Mouse (Mus musculus) c-Kit-negative CD71-positive TER-119-positive erythroid progenitor cells, embryonic 14.5 days (primary cell): Measurements from ENCODE around the gene Ms4a6d.
"Not testable (repeated sequence)": the region's sequence is repeated elsewhere in the genome, so short reads cannot be mapped to it uniquely, and the experiment has no call there.

Source experiments
- DNase-seq: peaks from one replicate; pipeline ENCODE4 v3.0.0-alpha.2; 2013; ENCODE audit warnings: low read depth, low spot score

Gene Ms4a6d

DNA sequence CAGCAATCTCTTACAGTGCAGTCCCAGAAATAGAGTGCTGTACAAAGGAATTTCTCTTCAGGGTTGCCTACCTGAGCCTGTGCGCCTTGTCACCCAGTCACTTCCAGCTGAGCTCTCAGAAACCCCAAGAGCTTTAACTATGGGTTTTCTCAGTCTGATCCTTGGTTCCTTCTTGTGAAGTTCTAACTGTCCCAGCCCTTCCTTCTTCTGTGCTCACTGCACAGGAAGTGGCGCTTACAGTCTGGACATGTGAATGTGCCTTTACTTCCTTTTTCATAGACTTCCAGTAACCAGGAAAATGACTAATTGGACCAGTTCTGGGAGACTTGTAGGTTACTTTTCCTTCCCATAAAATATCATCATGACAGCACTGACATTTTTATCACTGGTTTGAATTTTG lies at the start of gene Ms4a6d:
Ms4a6d (minus strand) TSS at position 247 of the 400 bp plus-strand sequence.
- DNase-seq: no peak

DNA sequence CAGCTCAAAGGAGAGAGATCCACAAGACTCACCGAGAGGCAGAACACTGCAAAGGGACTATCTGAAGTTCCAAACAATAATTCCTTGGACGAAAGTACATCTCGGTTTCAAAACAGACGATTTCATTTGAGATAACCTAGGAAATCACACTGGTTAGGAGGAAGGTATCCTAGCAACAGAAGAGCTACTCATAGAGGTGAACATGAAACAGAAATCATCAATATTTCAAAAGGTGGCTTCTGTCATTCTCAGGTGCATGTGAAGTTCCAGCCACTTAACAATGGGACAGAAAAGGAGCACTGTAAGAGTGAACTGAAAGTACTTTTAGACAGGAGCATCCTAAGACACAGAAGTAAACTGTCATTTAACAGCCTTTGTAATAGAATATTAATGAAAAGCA lies 44.9 kb upstream of the Ms4a6d start:
- DNase-seq: no peak

DNA sequence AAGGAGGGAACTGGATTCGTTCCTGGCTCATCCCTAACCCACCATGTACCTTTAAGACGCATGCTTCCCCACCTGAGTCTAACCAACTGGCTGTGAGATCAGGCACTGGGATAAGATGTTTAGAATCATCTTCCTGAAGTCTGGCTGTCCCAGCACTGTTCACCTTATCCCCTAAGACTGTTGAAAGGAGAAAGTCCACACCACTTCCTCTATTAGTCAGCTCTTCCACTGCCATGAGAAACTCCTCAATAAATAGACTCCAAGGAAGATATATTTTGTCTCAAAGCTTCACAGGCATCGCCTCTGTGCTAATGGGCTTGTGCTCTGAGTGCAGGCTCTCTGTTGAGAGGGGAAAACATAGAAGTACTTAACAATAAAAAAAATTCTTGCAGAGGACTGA lies 41.5 kb upstream of the Ms4a6d start:
- no peak for DNase-seq

DNA sequence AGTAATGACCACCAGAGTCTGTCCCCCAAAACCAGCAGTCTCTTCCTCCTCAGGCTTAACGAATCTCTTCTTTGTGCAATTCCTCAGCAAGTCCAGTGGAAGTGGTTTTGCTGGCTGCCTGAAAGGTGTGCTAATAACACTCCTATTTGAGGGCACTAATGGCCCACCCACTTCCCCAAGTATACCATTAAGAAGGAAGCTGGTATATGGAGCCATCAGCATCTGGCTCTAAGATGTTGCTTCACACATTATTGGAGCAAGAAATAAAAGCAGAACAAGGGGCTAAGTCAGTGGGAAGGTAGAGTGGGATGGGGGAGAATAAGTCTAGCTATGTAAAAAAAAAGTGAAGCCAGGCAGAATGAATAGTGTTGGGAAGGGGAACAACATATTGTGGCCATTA lies 36.1 kb upstream of the Ms4a6d start, which contains the start of gene Ms4a3:
Ms4a3 (minus strand) TSS at position 120 of the 400 bp plus-strand sequence.
- DNase-seq: no peak

DNA sequence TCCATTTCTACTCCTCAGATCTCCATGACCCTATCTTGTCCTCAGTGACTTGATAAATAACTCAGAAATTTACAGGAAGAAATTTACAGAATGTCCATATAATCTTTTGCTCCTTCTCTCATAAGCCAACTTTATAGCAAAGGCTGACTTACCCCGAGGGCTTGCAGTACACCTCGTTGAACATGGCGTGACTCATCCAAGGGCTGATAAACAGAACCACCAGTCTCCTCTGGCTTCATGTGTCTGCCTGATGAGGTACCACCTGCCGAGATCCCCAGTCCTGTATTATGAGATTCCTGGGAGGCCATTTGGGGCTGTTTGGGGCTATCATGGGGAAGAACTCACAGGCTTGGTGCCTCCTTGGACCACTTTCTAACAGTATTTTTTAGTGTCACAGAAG lies 34.4 kb upstream of the Ms4a6d start:
- DNase-seq: no peak

DNA sequence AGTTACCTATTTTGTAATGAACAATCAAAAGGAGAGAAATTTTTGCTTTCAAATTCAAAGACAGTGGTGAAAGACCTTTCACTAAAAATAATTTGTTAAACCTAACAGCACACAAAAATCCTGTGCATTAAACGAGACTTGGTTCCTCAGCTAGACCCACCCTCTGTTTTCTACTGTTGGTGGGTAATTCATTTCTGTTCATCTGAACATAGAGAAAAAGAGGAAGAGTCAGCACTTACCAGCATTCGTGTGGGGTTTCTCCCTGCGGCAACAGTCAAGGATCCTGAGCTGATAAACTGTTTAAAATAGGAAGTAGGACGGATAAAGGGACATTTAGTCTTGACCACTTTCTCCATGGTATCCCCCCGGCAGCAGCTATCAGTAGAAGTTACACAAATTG lies 30.9 kb upstream of the Ms4a6d start:
- DNase-seq: no peak

DNA sequence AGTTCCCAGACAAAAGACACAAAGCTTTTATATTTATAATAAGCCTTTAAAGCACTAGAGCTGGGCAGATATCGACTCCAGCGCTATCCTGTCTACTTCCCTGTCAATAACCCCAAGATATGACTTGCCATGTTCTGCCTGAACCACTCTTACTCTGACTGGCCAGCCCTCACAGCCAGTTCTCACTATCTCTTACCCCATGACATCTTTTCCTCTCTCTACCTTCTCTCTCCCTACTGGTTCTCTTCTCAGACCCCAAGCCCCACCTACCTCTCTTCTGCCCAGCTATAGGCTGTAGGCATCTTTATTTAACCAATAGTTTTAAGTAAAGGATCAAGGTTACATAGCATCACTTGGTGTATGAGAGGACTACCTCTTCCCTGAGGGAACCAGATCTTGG lies 29.7 kb upstream of the Ms4a6d start:
- no peak for DNase-seq

DNA sequence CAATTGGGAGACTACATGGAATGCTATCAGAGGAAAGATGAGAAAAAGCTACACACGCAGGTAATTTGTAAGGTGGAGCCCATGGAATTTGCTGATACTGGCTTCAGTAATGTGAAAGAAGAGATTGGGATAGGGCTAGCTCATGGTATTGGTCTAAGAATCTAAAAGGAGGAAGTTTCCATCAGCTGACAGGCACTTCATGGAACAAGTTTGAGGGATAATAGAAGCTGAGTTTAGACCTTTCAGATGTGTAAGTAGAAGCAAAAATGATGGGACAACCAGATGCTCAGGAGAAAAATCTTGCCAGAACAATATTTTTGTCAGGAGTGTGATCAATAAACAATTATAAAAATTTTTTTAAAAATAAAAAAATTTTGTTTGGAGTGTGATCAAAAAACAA lies 29.1 kb upstream of the Ms4a6d start:
- DNase-seq: no peak

DNA sequence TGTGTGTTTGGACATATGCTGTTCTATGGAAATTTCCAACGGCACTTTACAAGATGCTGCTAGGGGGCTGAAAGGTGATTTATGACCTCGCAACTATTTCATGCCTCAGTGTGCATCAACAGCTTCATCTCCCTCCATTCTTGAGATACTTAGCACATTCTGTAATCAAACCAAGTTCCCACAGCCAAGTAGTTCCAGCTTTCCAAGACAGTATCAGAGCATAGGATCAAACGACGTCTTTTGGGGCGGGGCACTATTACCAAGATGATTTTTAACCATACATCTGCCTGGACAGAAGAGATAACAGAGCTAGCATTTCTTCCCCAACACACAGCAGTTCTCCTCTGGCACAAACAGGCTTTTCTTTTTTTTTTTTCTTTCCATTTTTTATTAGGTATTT lies 20.6 kb upstream of the Ms4a6d start:
- peak; percentile 5 for DNase-seq

DNA sequence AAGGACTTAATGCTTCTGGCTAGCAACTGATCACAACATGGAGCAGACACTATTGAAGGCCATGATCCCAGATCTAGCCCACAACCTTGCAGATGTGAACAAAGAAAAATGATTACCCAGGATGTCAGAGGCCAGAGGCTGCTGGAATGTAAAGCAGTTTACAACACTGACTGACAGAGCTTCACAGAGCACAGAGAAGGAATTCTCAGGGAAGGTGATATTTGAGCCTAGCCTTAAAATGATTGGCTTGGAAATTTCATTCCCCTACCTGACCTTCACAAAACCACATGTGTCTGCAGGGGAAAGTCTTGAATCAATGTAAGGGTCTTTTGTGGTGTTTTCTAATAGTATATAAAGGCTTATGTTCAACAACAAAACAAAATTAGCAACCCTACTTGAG lies 20.2 kb upstream of the Ms4a6d start:
- DNase-seq: no peak

DNA sequence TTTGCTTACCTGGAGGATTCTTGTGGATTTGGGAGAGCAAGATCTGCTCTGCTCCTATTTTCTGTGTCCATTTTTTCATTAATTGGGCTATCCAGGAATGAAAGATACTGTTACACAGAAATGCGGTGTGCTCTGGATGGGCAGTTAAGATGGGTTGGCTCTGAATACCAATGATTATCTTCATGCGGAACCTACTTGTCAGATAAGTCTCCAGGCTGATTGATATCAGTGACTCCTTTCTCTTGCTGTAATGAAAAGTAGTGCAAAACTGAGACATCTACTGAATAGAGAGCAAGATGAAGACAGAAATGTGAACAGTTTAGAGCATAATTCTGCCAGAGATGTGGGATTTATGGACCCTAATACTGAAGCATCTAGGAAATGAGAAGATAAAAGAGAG lies 18.9 kb upstream of the Ms4a6d start, which contains the start of gene Ms4a2:
Ms4a2 (minus strand) TSS at position 169 of the 400 bp plus-strand sequence.
- no peak for DNase-seq

DNA sequence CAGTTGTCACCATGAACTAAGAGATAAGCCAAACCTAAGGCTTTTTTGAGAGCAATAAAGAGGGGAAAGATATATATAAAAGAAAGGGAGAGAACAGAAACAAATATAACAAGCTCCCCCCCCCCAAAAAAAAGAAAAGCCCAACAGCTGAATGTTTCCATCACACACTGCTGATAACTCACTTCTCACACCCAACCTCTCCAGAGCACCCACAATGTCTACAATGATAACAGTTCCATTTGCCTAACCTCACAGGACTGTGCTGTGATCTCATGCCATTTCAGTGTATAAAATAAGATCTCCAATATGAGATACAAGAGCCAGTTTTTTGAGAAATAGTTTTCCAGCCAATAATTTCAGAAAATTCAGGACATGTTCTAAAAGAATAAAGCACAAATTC lies 13.3 kb upstream of the Ms4a6d start:
- no peak for DNase-seq

DNA sequence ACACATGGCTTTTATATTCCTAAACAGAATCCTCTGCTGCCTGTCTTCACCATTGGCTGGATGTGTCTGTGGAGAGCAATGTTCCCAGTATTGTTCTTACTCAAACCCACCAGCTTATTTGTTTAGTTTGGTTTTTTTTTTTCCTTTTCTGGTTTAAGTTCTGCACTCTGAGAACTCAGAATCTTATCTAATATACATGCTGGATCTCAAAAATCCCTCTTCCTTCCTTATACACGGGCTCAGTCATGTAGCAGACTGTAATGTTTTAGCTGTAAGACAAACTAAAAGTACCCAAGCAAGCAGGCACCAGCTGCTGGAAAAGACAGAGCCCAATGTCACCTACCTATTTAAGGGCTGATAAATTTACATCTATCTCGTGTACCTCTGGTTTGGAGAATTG lies 10.2 kb upstream of the Ms4a6d start:
- no peak for DNase-seq

DNA sequence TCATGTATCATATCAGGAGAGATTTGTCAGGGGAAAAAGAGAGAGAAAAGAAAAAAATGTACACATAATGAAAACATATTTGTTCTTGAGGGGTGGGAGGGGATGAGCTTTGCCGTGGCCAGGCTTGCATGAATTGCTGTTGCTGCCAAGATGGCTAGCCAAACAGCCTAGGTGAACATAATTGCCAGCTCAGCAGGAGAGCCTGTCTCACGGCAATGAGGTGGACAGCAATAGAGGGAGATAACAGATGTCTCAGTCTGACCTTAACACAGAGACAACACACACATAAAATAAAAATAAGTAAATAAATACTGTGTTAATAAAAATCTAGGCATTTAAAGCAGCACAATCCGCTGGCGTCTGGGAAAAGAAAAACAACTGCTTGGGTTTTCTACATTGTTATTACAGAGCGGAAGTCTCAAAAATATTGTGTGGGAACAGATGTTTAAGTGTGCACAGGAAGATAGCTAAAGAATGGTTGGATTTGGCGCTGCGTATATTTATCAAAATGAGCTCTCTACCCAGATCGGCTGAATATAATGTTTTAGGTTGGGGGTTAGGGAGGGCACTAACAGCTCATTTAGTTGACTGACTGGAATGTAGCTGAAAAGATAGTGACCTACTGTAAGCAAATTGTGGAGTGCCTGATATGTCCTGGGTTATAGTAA lies 9.3 kb upstream of the Ms4a6d start:
- DNase-seq: no peak

DNA sequence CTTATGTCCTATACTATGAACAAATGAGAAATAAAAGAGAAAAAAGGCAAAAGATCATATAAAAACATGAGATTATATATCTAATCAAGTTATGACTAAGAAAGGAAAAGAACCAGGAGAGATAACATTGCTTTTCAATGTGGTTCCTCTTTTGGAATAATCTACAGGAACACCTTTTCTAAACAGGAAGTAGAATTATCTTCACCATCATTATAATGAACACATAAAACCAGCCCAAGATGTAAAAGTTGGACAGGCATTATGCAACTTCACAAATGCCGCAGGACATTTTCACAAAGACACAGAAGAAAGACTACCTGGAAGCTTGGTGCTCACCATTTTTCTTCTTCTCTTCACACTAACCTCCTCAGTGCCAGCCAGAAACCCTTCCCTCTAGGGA lies 8.4 kb upstream of the Ms4a6d start:
- no peak for DNase-seq

DNA sequence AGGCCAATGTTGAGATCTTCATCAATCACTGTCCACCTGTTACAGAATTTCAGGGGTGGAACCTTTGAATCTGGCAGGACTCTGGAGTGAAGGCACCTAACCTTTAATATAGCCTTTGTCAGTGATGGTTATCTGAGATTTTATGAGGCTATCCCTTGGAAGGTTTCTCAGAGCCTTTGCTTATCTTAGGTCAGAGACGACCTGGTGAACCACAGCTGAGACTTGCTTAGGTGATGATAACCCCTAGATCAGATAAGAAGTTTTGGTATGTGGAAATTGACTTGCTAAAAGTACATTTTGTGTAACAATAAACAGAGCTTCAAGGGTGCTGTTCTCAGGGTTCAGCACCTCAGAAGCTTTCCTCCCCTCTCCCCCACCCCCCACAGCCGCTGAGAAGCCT lies 7.6 kb upstream of the Ms4a6d start:
- DNase-seq: no peak

DNA sequence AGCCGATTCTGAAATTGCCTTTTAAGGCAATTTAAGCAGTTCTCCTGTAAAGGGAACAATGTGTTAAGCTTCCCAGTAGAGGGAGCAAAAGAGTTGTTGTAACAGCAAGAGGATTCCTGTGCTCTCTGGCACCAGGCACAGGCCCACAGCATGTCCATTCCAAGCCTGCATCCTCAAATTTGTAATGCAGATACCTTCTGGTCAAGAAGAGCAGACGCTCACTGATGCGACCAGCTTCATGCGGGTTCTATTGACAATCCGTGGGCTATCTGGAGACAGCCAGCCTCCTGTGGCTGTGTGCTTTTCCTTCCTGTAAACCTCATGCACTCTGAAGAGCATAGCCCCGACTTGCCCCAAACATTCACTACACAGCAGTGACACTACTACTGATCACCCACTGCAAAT lies 6.9 kb upstream of the Ms4a6d start:
- DNase-seq: no peak

DNA sequence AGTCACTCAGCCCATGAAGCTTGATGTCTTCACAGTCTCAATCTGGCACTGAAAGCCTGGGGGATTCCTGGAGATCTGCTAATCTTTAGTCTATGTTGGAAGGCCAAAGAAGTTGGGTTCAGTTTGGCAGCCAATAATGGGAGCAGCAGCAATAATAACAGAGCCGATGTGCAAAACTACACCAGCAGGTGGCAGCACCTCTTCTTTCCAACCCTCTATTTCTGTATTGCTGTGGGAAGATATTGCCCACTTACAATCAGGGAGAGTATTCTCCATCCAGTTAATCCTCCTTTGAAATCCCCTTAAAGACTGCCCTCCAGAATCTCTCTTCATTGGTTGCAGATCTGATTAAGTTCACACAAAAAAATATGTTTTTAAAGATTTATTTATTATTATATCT lies 3.5 kb upstream of the Ms4a6d start:
- peak; percentile 11 for DNase-seq

DNA sequence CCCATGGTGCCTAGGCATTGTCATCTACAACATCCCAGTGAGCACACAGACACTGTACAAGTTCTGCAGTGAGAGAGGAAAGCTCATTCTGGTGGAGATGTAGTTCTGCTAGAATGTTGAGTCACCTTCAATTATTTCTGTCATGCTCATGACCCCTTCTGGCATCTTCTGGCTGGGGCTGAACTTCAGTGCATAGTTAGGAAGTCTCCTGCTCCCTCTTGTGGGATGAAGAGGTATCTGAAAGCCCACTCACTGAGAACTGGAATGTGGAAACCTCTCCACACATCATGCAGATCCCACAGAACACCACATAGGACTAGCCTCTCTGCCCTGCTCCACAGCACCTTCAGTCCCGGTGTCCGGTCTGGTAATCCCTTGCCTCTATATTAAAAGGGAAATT lies 2.6 kb downstream of the Ms4a6d start:
- no peak for DNase-seq

DNA sequence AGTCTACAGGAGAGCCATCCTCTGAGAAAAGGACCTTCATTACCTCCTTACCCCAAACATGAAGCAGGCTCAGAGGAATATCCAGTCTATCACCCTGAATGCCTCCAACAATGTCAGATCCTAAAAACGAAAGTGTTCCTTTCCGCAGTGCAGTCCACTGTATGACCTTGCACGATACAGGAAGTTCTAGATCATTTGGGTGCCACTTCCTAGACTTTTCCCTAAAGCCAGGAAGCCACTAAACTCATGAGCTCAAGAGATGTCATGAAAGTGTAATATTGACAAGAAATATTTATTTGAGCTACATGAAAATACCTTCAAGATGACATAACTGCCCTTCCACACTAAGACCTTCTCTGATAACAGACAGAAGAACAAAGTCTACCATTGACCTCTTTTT lies 3.3 kb downstream of the Ms4a6d start:
- no peak for DNase-seq

DNA sequence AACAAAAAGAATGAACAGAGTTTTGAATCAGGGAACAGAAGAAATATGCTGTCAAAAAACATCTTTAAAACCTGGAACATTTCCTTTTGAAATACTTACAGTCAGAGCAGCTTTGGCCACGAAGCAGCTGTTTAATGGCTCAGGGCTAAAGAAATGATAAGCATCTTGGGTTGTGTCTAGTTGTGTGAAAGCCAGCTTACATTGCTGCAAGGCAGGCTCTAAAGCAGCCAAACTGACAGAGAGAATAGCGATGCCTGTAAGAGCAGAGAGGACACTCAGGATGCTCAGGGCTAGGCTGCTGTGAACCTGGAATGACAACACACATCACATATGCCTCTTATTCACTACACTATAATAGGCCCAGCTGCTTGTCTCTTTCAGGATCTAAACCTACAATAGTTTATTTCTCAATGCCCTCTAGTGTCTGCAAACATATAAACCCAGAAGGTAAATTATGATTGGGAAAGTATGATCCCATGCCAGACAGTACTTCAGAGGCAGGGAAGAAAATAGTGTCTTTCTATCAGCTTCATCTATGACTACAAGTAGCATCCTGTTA lies 14.7 kb downstream of the Ms4a6d start:
- no peak for DNase-seq

DNA sequence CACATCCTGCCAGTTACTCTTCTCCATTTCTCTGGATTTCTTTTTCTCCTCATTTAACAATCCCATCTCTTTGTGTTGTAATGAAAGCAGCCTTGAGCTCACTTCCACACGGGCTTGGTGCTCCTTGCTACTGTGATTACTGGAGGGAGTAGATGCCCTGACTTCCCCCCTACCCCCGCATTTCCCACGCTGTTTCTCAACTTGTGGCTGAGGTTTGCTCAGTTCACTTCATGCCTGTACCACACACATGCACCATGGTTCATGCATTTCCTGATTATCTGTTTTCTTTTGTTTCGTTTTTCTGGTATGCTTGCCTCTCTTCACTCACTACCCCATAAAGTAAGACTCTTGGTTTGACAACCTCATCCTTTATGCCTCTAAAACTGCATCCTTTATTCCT lies 15.4 kb downstream of the Ms4a6d start:
- DNase-seq: no peak

DNA sequence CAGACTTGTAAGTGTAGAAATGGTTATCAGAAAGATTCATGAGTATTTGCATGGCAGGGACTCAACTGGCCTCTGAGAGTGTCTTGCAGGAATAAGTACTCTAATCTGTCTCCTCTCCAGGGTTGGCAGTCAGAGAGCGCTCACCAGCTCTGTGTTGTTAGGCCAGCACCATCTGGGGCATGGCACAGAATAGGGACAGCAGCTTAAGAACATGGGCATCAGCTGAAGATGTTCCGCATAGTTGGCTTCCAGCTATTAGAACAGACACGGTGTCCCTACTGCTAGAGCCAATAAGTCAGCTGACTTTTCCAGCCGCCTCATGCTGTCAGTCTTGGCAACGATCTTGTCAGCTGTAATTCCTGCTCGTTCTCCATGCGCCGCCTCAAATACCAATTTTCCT lies 29.7 kb downstream of the Ms4a6d start:
- DNase-seq: no peak

DNA sequence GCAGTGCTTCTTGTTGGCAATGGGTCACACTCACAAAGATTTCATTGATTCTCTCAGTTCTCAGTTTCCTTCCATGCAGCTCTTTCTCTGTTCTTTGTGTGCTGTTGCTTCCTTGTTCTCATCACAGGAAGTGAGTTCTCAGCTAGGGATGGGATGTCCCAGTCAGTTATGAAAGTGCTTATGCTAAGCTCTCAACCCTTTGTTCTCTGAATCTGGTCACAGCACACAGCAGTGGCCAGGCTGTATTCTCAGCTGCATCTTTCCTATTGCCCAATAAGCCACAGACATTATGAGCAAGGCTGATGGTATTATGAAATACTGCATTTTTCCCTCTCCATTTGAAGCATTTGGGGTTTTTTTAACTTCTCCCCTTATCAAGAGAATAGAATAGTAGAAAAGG lies 45.1 kb downstream of the Ms4a6d start:
- DNase-seq: not testable (repeated sequence)
